Mouse (Mus musculus) cerebellum, adult 2 months (tissue): ENCODE data around the gene Hnrnpul1. TPM values are rescaled to one million over a fixed set of nuclear protein-coding genes. Genes with fewer than 3 reads are reported as not detected.

ENCODE experiments used
- DNase-seq, 2 experiments: peaks; one replicate each; pipeline ENCODE4 v3.0.0; 2021
- H3K27ac ChIP-seq: fragments of 200-500 bp; 2 replicates; pipeline ENCODE4 v1.5.1; 2012; ENCODE audit warnings: low read length, control low read depth, inconsistent platforms; ENCODE audit not compliant: insufficient read depth
- H3K27me3 ChIP-seq: fragments of 200-500 bp; 2 replicates; pipeline ENCODE4 v1.6.1; 2012; ENCODE audit warnings: inconsistent platforms, mild to moderate bottlenecking, low read length, moderate library complexity; ENCODE audit not compliant: control insufficient read depth, insufficient read depth
- H3K4me1 ChIP-seq: fragments of 200-500 bp; 2 replicates; pipeline ENCODE4 v1.6.1; 2011; ENCODE audit warnings: low read length; ENCODE audit not compliant: control insufficient read depth, insufficient read depth
- H3K4me3 ChIP-seq: fragments of 200-500 bp; replicated peaks from 2 replicates; pipeline ENCODE3; 2011; ENCODE audit warnings: mild to moderate bottlenecking, low read depth, low read length, control low read depth; ENCODE audit not compliant: insufficient read depth
- CTCF ChIP-seq: fragments of 200-500 bp; IDR thresholded peaks from 2 replicates; pipeline ENCODE4 v1.5.1; 2011; ENCODE audit warnings: low read depth, mild to moderate bottlenecking, control low read depth, low read length, moderate library complexity, borderline replicate concordance; ENCODE audit not compliant: insufficient read depth
- POLR2A ChIP-seq: fragments of 200-500 bp; IDR thresholded peaks from 2 replicates; pipeline ENCODE4 v1.6.1; 2011; ENCODE audit warnings: low read length, control low read depth, borderline replicate concordance; ENCODE audit not compliant: insufficient read depth
- WGBS: fragments of 180-500 bp; shearing (Covaris S2); methylation state at CpG from one replicate; pipeline ENCODE4 v1.1.7; 2018; 5-methylcytosine and 5-hydroxymethylcytosine counted together
- polyA plus RNA-seq: library from polyadenylated mRNA; depleted of rRNA; stranded (reverse); fragments of >200 nt; gene quantifications from 2 replicates; pipeline ENCODE4 v1.2.3, GENCODE M21; 2012

The Hnrnpul1 gene
- polyA plus RNA-seq, 1 experiment = 49.0 TPM

- DNase-seq = peak; percentile 91 to 95
- Histone ChIP-seq H3K4me1 (peaks cover 6% of the 10 kb centered on the region; the same call in 1 of the 2 replicates), H3K27me3 (no peaks in the 10 kb centered on the region), H3K27ac (peak within 1 kb of the TSS; percentile 91), H3K4me3 (peak within 1 kb of the TSS; percentile 94)
- TF ChIP-seq POLR2A = 0 out of 2 replicates have a peak, but pooled peaks have one; percentile 14
- no peak for TF ChIP-seq CTCF
- under 1% methylated on average over 46 of the region's 46 CpGs for WGBS
Measured at GRCm38 (mm10) chr7:25680514-25681258, 73.9 kb downstream of the Hnrnpul1 start, which contains the start of gene B9d2. Gene B9d2 (plus strand): TSS chr7:25680780.

GRCm38 (mm10) chr7:25679971-25680370 is 74.6 kb downstream of the Hnrnpul1 start:
- no peak for DNase-seq
- H3K4me1 ChIP-seq = peaks cover 11% of the 10 kb centered on the region; the same call in 1 of the 2 replicates
- no peak overlapping the region for H3K27ac ChIP-seq
- 21% methylated on average over 6 of the region's 6 CpGs for WGBS
- H3K27me3 ChIP-seq = no peaks in the 10 kb centered on the region
- no peak overlapping the region for H3K4me3 ChIP-seq
- TF ChIP-seq POLR2A (no peak), CTCF (no peak)

GRCm38 (mm10) chr7:25677013-25677412 is 77.5 kb downstream of the Hnrnpul1 start:
- Histone ChIP-seq H3K27me3 (no peaks in the 10 kb centered on the region; the same call in 1 of the 2 replicates), H3K4me1 (peaks cover 18% of the 10 kb centered on the region; the same call in 1 of the 2 replicates), H3K4me3 (no peak overlapping the region), H3K27ac (no peak overlapping the region)
- WGBS = 75% methylated on average over 7 of the region's 7 CpGs
- TF ChIP-seq CTCF (no peak), POLR2A (no peak)
- no peak for DNase-seq

- 1% methylated on average over 15 of the region's 15 CpGs for WGBS
- TF ChIP-seq POLR2A (no peak), CTCF (no peak)
Measured at GRCm38 (mm10) chr7:25676085-25676781, 78.3 kb downstream of the Hnrnpul1 start.

GRCm38 (mm10) chr7:25675405-25675804 is 79.2 kb downstream of the Hnrnpul1 start:
- H3K4me3 ChIP-seq = no peak overlapping the region
- no peak overlapping the region for H3K27ac ChIP-seq
- 30% methylated on average over 6 of the region's 6 CpGs for WGBS
- peaks cover 15% of the 10 kb centered on the region; the same call in 1 of the 2 replicates for H3K4me1 ChIP-seq
- TF ChIP-seq POLR2A (no peak), CTCF (no peak)
- DNase-seq = peak in 1 of 2 experiments; percentile 22
- H3K27me3 ChIP-seq = no peaks in the 10 kb centered on the region; the same call in 1 of the 2 replicates

More at GRCm38 (mm10) chr7:25676085-25676781, 78.3 kb downstream of the Hnrnpul1 start:
- Histone ChIP-seq H3K27ac (no peak overlapping the region), H3K4me3 (peak overlapping the region; percentile 4), H3K4me1 (peaks cover 16% of the 10 kb centered on the region; the same call in 1 of the 2 replicates), H3K27me3 (no peaks in the 10 kb centered on the region; the same call in 1 of the 2 replicates)
- DNase-seq = peak; percentile 99 to 100

GRCm38 (mm10) chr7:25674719-25675300 is 79.7 kb downstream of the Hnrnpul1 start, which contains the start of gene Tmem91:
Gene Tmem91 (minus strand): TSS chr7:25675166.
- peaks cover 15% of the 10 kb centered on the region; the same call in 1 of the 2 replicates for H3K4me1 ChIP-seq
- 2% methylated on average over 29 of the region's 29 CpGs for WGBS
- H3K27me3 ChIP-seq = no peaks in the 10 kb centered on the region; the same call in 1 of the 2 replicates
- DNase-seq = peak in 1 of 2 experiments; percentile 31
- no peak for TF ChIP-seq CTCF
- no peak for TF ChIP-seq POLR2A
- no peak within 1 kb of the TSS for H3K27ac ChIP-seq
- peak within 1 kb of the TSS; percentile 18 for H3K4me3 ChIP-seq

GRCm38 (mm10) chr7:25674297-25674696 is 80.3 kb downstream of the Hnrnpul1 start:
- Histone ChIP-seq H3K27me3 (no peaks in the 10 kb centered on the region; the same call in 1 of the 2 replicates), H3K4me3 (peak overlapping the region; percentile 18), H3K4me1 (peaks cover 15% of the 10 kb centered on the region; the same call in 1 of the 2 replicates), H3K27ac (no peak overlapping the region)
- 26% methylated on average over 9 of the region's 9 CpGs for WGBS
- no peak for DNase-seq
- TF ChIP-seq CTCF = no peak

GRCm38 (mm10) chr7:25672442-25672841 is 82.1 kb downstream of the Hnrnpul1 start:
- DNase-seq = no peak
- Histone ChIP-seq H3K4me3 (no peak overlapping the region), H3K4me1 (peaks cover 15% of the 10 kb centered on the region; the same call in 1 of the 2 replicates), H3K27ac (no peak overlapping the region), H3K27me3 (no peaks in the 10 kb centered on the region; the same call in 1 of the 2 replicates)
- TF ChIP-seq CTCF (no peak), POLR2A (no peak)
- WGBS = 61% methylated on average over 4 of the region's 4 CpGs
